Mouse (Mus musculus) kidney, adult 10 weeks (tissue): Measurements from ENCODE around the gene Rpe65. TPM values are rescaled to one million over a fixed set of nuclear protein-coding genes. Genes with fewer than 3 reads are reported as not detected.

ENCODE experiments used
- polyA plus RNA-seq: library from polyadenylated mRNA; stranded (reverse); fragments of 350-450 nt; fragmentation: Illumina TruSeq; extraction: RNeasy Lipid Tissue Mini Kit (QIAGEN cat#74804); gene quantifications from one replicate; pipeline ENCODE4 v1.2.3, GENCODE M21; 2014; ENCODE audit warnings: low read depth, low replicate concordance

The Rpe65 gene
- not detected for polyA plus RNA-seq

DNA sequence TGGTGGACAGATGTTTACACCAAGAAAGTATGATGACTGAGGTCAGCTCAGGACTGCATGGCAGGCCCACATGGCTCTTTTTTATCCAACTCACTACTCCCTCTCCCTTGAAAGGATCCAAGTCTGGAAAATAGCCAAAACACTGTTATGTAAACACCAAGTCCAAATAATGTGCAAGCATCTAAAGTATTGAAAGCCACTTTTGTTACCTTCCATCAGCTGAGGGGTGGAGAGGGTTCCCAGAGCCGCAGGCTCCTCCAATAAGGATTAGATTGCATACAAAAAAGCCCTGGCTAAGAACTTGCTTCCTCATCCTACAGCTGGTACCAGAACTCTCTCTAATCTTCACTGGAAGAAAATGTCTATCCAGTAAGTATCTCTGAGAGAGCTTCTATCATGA is at the start of gene Rpe65:
TSS of gene Rpe65 (plus strand) at position 301 of the 400 bp plus-strand sequence.

Other genes with a start within 250 kb of the Rpe65 start
- 0.28 TPM for gene Depdc1a, start 103.7 kb upstream of the Rpe65 start, polyA plus RNA-seq
- 530 TPM for gene Wls, start 240.5 kb downstream of the Rpe65 start, polyA plus RNA-seq